Mouse (Mus musculus): ENCODE data around the gene Phactr2.
A peak's percentile ranks its signal among the peaks of the same experiment; 100 is the strongest.
"Not testable (repeated sequence)": the region's sequence is repeated elsewhere in the genome, so short reads cannot be mapped to it uniquely, and the experiment has no call there.

Gene Phactr2

GRCm38 (mm10) chr10:13213956-13214355 lies 260.3 kb downstream of the Phactr2 start:
- DNase-seq (ENCODE audit: low read depth, low spot score) = no peak

DNA sequence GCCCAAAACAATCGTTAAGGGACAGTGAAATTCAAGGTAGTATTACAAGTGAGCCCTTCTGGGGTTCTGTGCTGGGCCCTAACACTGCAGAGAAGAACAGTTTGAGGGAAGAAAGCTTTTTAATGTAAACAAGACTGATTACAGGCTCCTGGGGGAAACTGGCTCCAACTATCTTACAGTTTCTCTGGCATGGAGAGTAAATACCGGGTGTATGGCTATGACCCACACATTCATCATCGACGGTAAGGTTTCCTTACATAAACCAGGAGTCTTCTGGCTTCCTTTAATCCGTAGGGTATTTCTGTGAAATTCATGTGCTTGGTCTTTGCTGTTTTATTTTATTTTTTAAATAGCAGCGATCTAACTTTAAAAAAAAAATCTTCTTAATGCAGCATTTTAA lies 261.4 kb downstream of the Phactr2 start:
- DNase-seq (ENCODE audit: low read depth, low spot score) = no peak

DNA sequence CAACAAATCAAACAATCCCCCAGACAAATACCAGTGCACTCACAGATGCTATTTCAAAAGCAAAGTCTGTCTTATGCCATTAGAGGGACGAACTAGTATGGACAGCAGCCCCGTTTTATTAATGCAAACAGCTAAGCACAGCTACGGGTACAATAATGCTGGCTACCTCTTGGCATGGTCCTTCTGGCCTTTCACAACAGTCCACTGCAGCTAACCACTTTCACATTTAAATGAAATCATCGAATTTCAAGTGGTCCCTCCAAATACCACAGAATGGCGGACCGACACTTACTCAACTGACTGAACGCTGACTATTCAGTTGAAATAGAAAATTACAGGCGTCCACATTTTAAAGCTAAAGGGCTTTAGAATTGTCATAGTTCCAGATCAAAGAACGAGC lies 261.9 kb downstream of the Phactr2 start:
- DNase-seq (ENCODE audit: low read depth, low spot score) = no peak

GRCm38 (mm10) chr10:13209930-13210637 lies 264.1 kb downstream of the Phactr2 start:
- DNase-seq (ENCODE audit: low read depth, low spot score) = no peak

GRCm38 (mm10) chr10:13209506-13209905 lies 264.7 kb downstream of the Phactr2 start:
- DNase-seq (ENCODE audit: low read depth, low spot score) = no peak

- DNase-seq (ENCODE audit: low read depth, low spot score) = no peak
These were observed 265.2 kb downstream of the Phactr2 start for GRCm38 (mm10) chr10:13209061-13209460.

DNA sequence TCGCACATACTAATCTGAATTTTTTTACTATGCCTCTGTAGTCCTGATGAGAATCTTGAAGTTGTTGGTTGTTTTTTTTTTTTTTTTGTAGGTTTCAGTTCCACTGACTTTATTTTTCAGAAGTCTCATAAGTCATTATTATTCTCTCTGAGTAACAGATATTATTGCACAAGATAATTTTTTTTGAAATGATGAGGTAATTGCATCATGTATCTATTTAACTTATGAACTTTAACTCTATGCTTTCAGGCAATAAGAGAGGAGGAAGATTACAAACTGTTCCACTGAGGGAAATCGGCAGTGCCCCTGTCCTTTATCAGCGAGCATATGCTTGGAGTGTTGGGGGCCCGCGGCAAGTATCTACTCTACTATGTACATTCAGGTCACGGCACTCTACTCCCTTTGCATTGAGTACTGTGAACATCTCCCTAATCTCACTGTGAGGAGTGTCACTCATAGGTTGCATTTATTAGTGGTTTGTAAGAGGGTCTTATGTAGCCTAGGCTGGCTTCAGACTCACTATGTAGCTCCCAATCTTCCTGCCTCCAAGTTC lies 272.4 kb downstream of the Phactr2 start:
- DNase-seq (ENCODE audit: low read depth, low spot score) = no peak

- no peak for DNase-seq (ENCODE audit: low read depth, low spot score)
These were observed 273.4 kb downstream of the Phactr2 start for GRCm38 (mm10) chr10:13200862-13201261.

- no peak for DNase-seq (ENCODE audit: low read depth, low spot score)
These were observed 275.0 kb downstream of the Phactr2 start for GRCm38 (mm10) chr10:13199234-13199633.

DNA sequence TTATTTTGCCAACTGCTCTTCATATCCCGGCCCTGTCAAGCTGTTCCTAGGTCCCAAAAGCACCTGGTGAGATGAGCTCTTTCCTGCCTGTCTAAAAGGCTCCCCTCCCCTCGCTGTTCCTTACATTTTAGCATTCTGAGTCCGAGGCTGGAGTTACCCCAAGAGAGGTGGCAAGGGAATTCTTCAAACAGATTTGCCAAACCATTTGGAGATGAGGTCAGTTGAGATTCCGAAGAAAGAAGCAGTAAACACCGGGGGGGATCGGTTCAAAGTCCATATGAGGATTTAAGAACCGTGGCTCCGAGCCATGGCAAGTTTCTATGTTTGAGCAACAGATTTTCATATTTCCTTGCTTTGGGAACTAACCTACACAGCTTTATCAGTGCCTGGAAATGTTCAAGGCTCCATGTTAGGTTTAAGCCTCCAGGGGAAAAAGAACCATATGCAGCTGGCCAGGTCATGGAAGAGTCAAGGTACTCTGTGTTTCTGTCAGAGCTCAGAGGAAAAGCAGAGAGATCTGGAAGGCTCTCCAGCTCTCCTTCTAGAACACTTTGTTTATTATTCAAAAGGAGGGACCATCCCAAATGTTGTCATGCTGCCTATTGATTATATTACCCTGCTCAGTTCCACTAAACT lies 277.2 kb downstream of the Phactr2 start:
- DNase-seq (ENCODE audit: low read depth, low spot score) = no peak

DNA sequence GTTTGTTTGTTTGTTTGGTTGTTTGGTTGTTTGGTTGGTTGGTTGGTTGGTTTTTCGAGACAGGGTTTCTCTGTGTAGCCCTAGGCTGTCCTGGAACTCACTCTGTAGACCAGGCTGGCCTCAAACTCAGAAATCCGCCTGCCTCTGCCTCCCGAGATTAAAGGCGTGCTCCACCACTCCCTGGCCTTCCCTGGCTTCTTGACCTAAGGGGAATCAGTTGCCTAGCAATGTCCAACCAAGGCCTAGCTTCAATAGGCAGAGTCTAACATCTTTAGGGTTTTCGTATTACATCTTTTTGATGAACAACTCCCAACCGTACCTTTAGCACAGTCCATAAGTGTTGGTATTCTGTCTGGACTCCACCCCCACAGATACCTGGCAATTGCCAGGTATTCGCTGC lies 280.7 kb downstream of the Phactr2 start:
- not testable (repeated sequence) for DNase-seq (ENCODE audit: low read depth, low spot score)

GRCm38 (mm10) chr10:13192731-13193351 lies 281.4 kb downstream of the Phactr2 start, which contains the start of gene Ltv1:
Gene Ltv1 (minus strand): TSS chr10:13193168.
- DNase-seq (ENCODE audit: low read depth, low spot score) = peak; percentile 81

DNA sequence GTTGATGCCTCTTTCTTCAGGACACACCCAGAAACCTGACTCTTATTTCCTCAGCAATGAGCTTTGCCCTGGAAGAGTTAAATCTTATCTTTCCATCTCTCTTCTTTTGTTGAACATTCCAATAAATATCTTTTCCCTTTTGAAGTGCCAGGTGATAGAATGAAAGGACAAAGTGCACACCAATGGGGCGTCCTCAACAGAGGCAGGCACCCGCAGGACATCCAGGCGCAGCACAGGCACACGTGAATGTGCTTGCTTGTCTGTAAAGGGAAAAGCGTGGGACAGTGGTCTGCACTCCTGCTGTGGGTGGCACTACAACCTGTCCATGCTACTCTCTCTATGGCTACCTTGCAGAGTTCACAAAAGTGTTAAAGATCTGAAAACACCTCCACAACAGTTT lies 284.3 kb downstream of the Phactr2 start:
- no peak for DNase-seq (ENCODE audit: low read depth, low spot score)

DNA sequence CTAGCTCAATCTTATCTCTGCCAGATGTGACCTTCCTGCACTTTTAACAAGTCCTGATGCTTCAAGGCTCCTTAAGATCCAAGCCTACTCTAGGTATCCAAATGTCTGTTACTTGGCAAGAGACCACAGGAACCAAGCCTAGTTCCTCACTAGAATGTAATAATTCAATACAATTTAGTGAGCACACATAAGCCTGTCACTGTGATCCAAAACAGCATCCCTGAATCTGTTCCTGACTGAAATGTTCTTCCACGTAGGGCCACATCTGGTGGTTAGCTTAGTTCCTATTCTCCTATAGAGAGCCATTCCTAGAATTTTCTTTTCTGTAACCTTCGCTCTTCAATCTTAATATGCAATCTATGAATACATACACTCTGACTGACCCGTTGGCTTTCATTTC lies 287.5 kb downstream of the Phactr2 start:
- DNase-seq (ENCODE audit: low read depth, low spot score) = no peak

- no peak for DNase-seq (ENCODE audit: low read depth, low spot score)
These were observed 289.9 kb downstream of the Phactr2 start for GRCm38 (mm10) chr10:13184170-13184766.

DNA sequence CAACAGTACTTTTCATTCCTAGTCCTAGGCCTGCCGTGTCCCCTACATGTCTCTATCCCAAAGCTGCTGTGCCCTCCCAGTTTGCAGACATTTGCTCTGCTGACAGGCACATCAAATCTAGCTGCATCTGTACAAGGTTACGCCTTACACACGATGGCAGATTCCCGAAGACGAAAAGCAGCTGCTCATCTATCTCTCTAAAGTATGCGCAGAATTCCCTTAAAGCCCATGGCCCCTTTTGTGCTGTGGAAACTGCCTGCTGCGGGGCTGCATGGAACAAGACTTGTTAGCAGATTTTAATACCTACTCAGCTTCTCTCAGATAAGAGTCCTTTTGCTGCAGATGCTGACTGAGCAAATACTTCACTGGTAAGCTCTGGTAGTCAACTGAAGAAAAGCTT lies 294.0 kb downstream of the Phactr2 start:
- no peak for DNase-seq (ENCODE audit: low read depth, low spot score)

- no peak for DNase-seq (ENCODE audit: low read depth, low spot score)
These were observed 296.1 kb downstream of the Phactr2 start, which contains the start of gene Zc2hc1b for GRCm38 (mm10) chr10:13177973-13178624. Gene Zc2hc1b (minus strand): TSS chr10:13178023.

- DNase-seq (ENCODE audit: low read depth, low spot score) = no peak
These were observed 298.3 kb downstream of the Phactr2 start for GRCm38 (mm10) chr10:13175866-13176265.

DNA sequence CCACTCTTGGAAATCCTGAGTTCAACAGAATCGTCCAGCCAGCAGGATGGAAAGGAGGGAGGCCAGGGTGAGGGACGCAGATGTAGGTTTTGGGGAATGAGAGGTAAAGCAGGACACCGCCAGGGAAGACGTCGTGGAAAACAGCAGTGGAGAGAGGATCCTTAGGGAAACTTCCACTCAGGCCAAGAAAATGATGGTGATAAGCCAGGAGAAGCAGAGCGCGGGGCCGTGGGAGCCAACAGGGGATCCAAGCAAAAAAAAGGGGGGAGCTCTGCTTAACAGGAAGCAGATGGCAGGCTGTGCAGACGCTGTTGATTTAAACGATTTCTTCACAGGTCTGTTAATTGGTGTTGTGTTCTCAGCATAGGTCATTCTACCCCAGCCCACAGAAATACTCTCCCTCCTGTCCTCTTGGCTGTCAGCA lies 301.4 kb downstream of the Phactr2 start:
- no peak for DNase-seq (ENCODE audit: low read depth, low spot score)

DNA sequence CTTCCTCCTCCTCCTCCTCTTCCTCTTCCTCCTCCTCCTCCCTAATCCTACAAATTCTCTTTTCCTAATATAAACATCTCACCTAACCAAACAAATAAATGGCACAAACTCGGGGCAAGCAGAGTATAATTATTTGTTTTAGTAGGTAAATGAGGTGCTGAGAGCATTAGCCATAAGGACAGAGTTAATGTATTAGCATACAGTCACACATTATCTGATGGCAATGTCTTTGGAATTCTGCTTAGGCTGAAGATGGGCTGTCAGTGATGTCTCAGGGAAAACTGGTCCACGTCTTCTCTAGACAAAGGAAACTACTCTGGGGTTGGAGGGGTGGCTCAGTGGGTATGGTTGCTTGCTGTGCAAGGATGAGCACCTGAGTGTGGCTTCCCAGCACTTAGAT lies 302.8 kb downstream of the Phactr2 start:
- no peak for DNase-seq (ENCODE audit: low read depth, low spot score)

DNA sequence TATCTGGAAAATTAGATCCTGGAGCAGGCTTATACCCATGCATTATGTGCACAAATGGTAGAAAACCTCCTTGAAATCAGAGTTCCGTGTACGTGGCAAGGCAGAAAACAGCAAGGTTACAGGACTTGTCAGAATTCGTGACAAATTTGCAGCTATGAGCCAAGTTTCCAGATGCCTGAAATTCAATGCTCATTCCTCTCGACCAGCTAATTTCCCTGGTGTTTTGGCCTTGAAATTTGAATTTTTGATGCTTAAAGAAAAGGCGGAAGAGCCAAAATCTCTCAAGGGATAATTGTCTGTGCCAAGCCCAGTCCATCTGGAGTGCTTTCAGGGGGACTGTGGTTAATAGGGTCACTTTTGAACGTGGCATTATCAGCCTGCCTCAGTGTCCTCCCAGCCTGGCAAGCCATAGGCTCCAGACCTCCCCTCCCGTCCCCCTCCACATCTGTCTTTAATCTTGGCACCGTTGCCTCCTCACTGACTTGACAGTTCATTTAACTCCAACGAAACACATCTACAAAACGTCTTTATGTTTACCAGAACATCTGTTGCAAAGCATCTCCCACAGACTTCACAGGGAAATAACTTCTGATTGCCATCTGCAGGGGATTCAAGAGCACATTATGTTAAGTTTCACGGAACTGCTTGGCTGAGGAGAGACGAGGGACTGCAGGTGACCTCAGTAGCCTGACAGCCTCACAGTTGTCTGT lies 303.3 kb downstream of the Phactr2 start:
- peak; percentile 35 for DNase-seq (ENCODE audit: low read depth, low spot score)

Measured in embryo, embryonic 11.5 days (tissue).